Mouse (Mus musculus) forebrain, embryonic 10.5 days (tissue): ENCODE results near the gene Colgalt1. TPM values are rescaled to one million over a fixed set of nuclear protein-coding genes. Genes with fewer than 3 reads are reported as not detected.

ENCODE experiments used
- DNase-seq: peaks from one replicate; pipeline ENCODE4 v3.0.0-alpha.2; 2017; ENCODE audit warnings: low spot score; ENCODE audit errors: extremely low spot score
- H3K27ac ChIP-seq: fragments of 300-500 bp; sonication (generic); 2 replicates; pipeline ENCODE4 v1.5.1; 2016; ENCODE audit warnings: mild to moderate bottlenecking
- H3K27me3 ChIP-seq: fragments of 300-500 bp; sonication (generic); 2 replicates; pipeline ENCODE4 v1.6.1; 2016; ENCODE audit warnings: mild to moderate bottlenecking; ENCODE audit not compliant: poor library complexity, severe bottlenecking
- H3K36me3 ChIP-seq: fragments of 300-500 bp; sonication (generic); replicated peaks from 2 replicates; pipeline ENCODE4 v1.6.1; 2016; ENCODE audit warnings: mild to moderate bottlenecking, moderate library complexity
- H3K4me1 ChIP-seq: fragments of 300-500 bp; sonication (generic); 2 replicates; pipeline ENCODE4 v1.6.1; 2016
- H3K4me3 ChIP-seq: fragments of 300-500 bp; sonication (generic); 2 replicates; pipeline ENCODE4 v1.5.1; 2016; ENCODE audit warnings: mild to moderate bottlenecking, moderate library complexity
- H3K9me3 ChIP-seq: fragments of 300-500 bp; sonication (generic); 2 replicates; pipeline ENCODE4 v1.6.1; 2016; ENCODE audit warnings: mild to moderate bottlenecking, moderate library complexity
- WGBS: fragments of 180-500 bp; shearing (Covaris S2); methylation state at CpG from one replicate; pipeline ENCODE4 v1.1.7; 2016; 5-methylcytosine and 5-hydroxymethylcytosine counted together
- polyA plus RNA-seq: library from polyadenylated mRNA; unstranded; fragments of >200 nt; fragmentation: Nextera tagmentation; extraction: Ambion mirVana; gene quantifications from 2 replicates; pipeline ENCODE4 v1.2.1, GENCODE M21; 2016

Gene Colgalt1
- polyA plus RNA-seq: 44.2 and 47.4 TPM in 2 replicates

- peak within 1 kb of the TSS; percentile 95 for H3K4me3 ChIP-seq
- peak; percentile 97 for DNase-seq
- no peaks in the 10 kb centered on the region for H3K27me3 ChIP-seq
- no peaks in the 10 kb centered on the region for H3K9me3 ChIP-seq
- H3K4me1 ChIP-seq: peaks cover 23% of the 10 kb centered on the region
- under 1% methylated on average over 82 of the region's 82 CpGs for WGBS
- peaks cover 34% of the 10 kb centered on the region for H3K36me3 ChIP-seq
- peak within 1 kb of the TSS; percentile 91 for H3K27ac ChIP-seq
Observed at GRCm38 (mm10) chr8:71610822-71611651, at the start of gene Colgalt1. TSS of gene Colgalt1 (plus strand) at chr8:71610998.

- Histone ChIP-seq H3K36me3 (no peaks in the 10 kb centered on the region), H3K9me3 (peaks cover 7% of the 10 kb centered on the region; the same call in 1 of the 2 replicates), H3K27ac (no peak overlapping the region), H3K4me1 (peaks cover 22% of the 10 kb centered on the region), H3K4me3 (no peak overlapping the region), H3K27me3 (peaks cover 98% of the 10 kb centered on the region)
- WGBS: 4% methylated on average over 15 of the region's 15 CpGs
- DNase-seq: peak; percentile 80
Observed at GRCm38 (mm10) chr8:71561401-71561800, 49.4 kb upstream of the Colgalt1 start.

GRCm38 (mm10) chr8:71562751-71563150 lies 48.0 kb upstream of the Colgalt1 start:
- H3K27ac ChIP-seq: 0 out of 2 replicates have a peak overlapping the region, but pooled peaks have one; percentile 26
- H3K4me3 ChIP-seq: peak overlapping the region; percentile 40
- DNase-seq: peak; percentile 70
- no peaks in the 10 kb centered on the region for H3K36me3 ChIP-seq
- under 1% methylated on average over 33 of the region's 33 CpGs for WGBS
- peaks cover 7% of the 10 kb centered on the region; the same call in 1 of the 2 replicates for H3K9me3 ChIP-seq
- peaks cover 22% of the 10 kb centered on the region for H3K4me1 ChIP-seq
- H3K27me3 ChIP-seq: peaks cover 98% of the 10 kb centered on the region

GRCm38 (mm10) chr8:71563992-71564391 lies 46.8 kb upstream of the Colgalt1 start:
- 86% methylated on average over 4 of the region's 4 CpGs for WGBS
- no peaks in the 10 kb centered on the region for H3K36me3 ChIP-seq
- H3K4me3 ChIP-seq: no peak overlapping the region
- H3K4me1 ChIP-seq: peaks cover 20% of the 10 kb centered on the region
- H3K27me3 ChIP-seq: peaks cover 98% of the 10 kb centered on the region
- no peak for DNase-seq
- peaks cover 7% of the 10 kb centered on the region; the same call in 1 of the 2 replicates for H3K9me3 ChIP-seq
- no peak overlapping the region for H3K27ac ChIP-seq

GRCm38 (mm10) chr8:71566501-71566900 lies 44.3 kb upstream of the Colgalt1 start, which contains the start of gene Nxnl1:
TSS of gene Nxnl1 (minus strand) at chr8:71566601.
- WGBS: 57% methylated on average over 3 of the region's 3 CpGs
- H3K4me1 ChIP-seq: peaks cover 42% of the 10 kb centered on the region
- H3K9me3 ChIP-seq: peaks cover 7% of the 10 kb centered on the region; the same call in 1 of the 2 replicates
- peaks cover 77% of the 10 kb centered on the region for H3K27me3 ChIP-seq
- DNase-seq: no peak
- H3K4me3 ChIP-seq: no peak within 1 kb of the TSS
- no peak within 1 kb of the TSS for H3K27ac ChIP-seq
- H3K36me3 ChIP-seq: no peaks in the 10 kb centered on the region

- DNase-seq: no peak
- H3K9me3 ChIP-seq: peaks cover 7% of the 10 kb centered on the region; the same call in 1 of the 2 replicates
- H3K4me1 ChIP-seq: peaks cover 40% of the 10 kb centered on the region
- H3K36me3 ChIP-seq: no peaks in the 10 kb centered on the region
- H3K4me3 ChIP-seq: no peak overlapping the region
- no peak overlapping the region for H3K27ac ChIP-seq
- 80% methylated on average over 7 of the region's 7 CpGs for WGBS
- H3K27me3 ChIP-seq: peaks cover 73% of the 10 kb centered on the region
Observed at GRCm38 (mm10) chr8:71567587-71567986, 43.2 kb upstream of the Colgalt1 start.

GRCm38 (mm10) chr8:71568387-71568937 lies 42.3 kb upstream of the Colgalt1 start, which contains the start of gene Slc27a1:
TSS of gene Slc27a1 (plus strand) at chr8:71568882.
- Histone ChIP-seq H3K27me3 (peaks cover 64% of the 10 kb centered on the region), H3K27ac (peak within 1 kb of the TSS; percentile 82)

GRCm38 (mm10) chr8:71568941-71569340 lies 41.9 kb upstream of the Colgalt1 start:
- Histone ChIP-seq H3K27ac (peak overlapping the region; percentile 82), H3K9me3 (peaks cover 5% of the 10 kb centered on the region; the same call in 1 of the 2 replicates)

More at GRCm38 (mm10) chr8:71568387-71568937, 42.3 kb upstream of the Colgalt1 start, which contains the start of gene Slc27a1:
- WGBS: 12% methylated on average over 13 of the region's 13 CpGs
- DNase-seq: no peak
- H3K36me3 ChIP-seq: no peaks in the 10 kb centered on the region
- H3K4me3 ChIP-seq: peak within 1 kb of the TSS; percentile 67
- peaks cover 7% of the 10 kb centered on the region; the same call in 1 of the 2 replicates for H3K9me3 ChIP-seq
- peaks cover 41% of the 10 kb centered on the region for H3K4me1 ChIP-seq

GRCm38 (mm10) chr8:71569366-71570290 lies 41.2 kb upstream of the Colgalt1 start:
- peaks cover 41% of the 10 kb centered on the region for H3K4me1 ChIP-seq
- WGBS: under 1% methylated on average over 51 of the region's 51 CpGs
- H3K4me3 ChIP-seq: peak overlapping the region; percentile 67
- peaks cover 53% of the 10 kb centered on the region for H3K27me3 ChIP-seq
- peak overlapping the region; percentile 82 for H3K27ac ChIP-seq
- DNase-seq: peak; percentile 89
- H3K9me3 ChIP-seq: no peaks in the 10 kb centered on the region
- no peaks in the 10 kb centered on the region for H3K36me3 ChIP-seq

More at GRCm38 (mm10) chr8:71568941-71569340, 41.9 kb upstream of the Colgalt1 start:
- no peak for DNase-seq
- peak overlapping the region; percentile 67 for H3K4me3 ChIP-seq
- 17% methylated on average over 6 of the region's 6 CpGs for WGBS
- peaks cover 41% of the 10 kb centered on the region for H3K4me1 ChIP-seq
- peaks cover 60% of the 10 kb centered on the region for H3K27me3 ChIP-seq
- no peaks in the 10 kb centered on the region for H3K36me3 ChIP-seq

- WGBS: under 1% methylated on average over 41 of the region's 41 CpGs
- H3K9me3 ChIP-seq: no peaks in the 10 kb centered on the region
- peak overlapping the region; percentile 82 for H3K27ac ChIP-seq
- peak; percentile 89 for DNase-seq
- peaks cover 47% of the 10 kb centered on the region for H3K27me3 ChIP-seq
- H3K36me3 ChIP-seq: no peaks in the 10 kb centered on the region
- peaks cover 41% of the 10 kb centered on the region for H3K4me1 ChIP-seq
- H3K4me3 ChIP-seq: peak overlapping the region; percentile 67
Observed at GRCm38 (mm10) chr8:71570291-71570954, 40.4 kb upstream of the Colgalt1 start.

GRCm38 (mm10) chr8:71572077-71572476 lies 38.7 kb upstream of the Colgalt1 start:
- peaks cover 30% of the 10 kb centered on the region for H3K27me3 ChIP-seq
- H3K27ac ChIP-seq: no peak overlapping the region
- WGBS: 94% methylated on average over 2 of the region's 2 CpGs
- no peak for DNase-seq
- peaks cover 41% of the 10 kb centered on the region for H3K4me1 ChIP-seq
- no peaks in the 10 kb centered on the region for H3K36me3 ChIP-seq
- no peak overlapping the region for H3K4me3 ChIP-seq
- H3K9me3 ChIP-seq: no peaks in the 10 kb centered on the region
